Mouse (Mus musculus): Measurements from ENCODE around the gene Glrx. TPM values are rescaled to one million over a fixed set of nuclear protein-coding genes. Genes with fewer than 3 reads are reported as not detected.
"Not testable (repeated sequence)": the region's sequence is repeated elsewhere in the genome, so short reads cannot be mapped to it uniquely, and the experiment has no call there.

Glrx gene
- total RNA-seq (2017): 64.0 and 76.2 TPM in 2 replicates

- peak; percentile 91 for ATAC-seq (replicated peaks in 1 of 2; ENCODE audit: insufficient read depth in 1 of 2, low FRiP score in 2 of 2, low TSS enrichment in 1 of 2, low read depth in 1 of 2, poor library complexity in 2 of 2, severe bottlenecking in 2 of 2)
Observed at GRCm38 (mm10) chr13:75839719-75840481, at the start of gene Glrx. Gene Glrx (plus strand): TSS chr13:75839868.

- 0 out of 4 replicates have a peak, but pooled peaks have one; percentile 15 to 20 for ATAC-seq (replicated peaks in 1 of 2; ENCODE audit: insufficient read depth in 1 of 2, low FRiP score in 2 of 2, low TSS enrichment in 1 of 2, low read depth in 1 of 2, poor library complexity in 2 of 2, severe bottlenecking in 2 of 2)
Observed at GRCm38 (mm10) chr13:75790550-75791205, 49.0 kb upstream of the Glrx start.

- ATAC-seq (replicated peaks in 1 of 2; ENCODE audit: insufficient read depth in 1 of 2, low FRiP score in 2 of 2, low TSS enrichment in 1 of 2, low read depth in 1 of 2, poor library complexity in 2 of 2, severe bottlenecking in 2 of 2): peak; percentile 2 to 9; a peak in 1 of 4 replicates
Observed at GRCm38 (mm10) chr13:75793863-75794629, 45.6 kb upstream of the Glrx start.

GRCm38 (mm10) chr13:75797369-75798141 is 42.1 kb upstream of the Glrx start:
- peak; percentile 91 to 94 for ATAC-seq (replicated peaks in 1 of 2; ENCODE audit: insufficient read depth in 1 of 2, low FRiP score in 2 of 2, low TSS enrichment in 1 of 2, low read depth in 1 of 2, poor library complexity in 2 of 2, severe bottlenecking in 2 of 2)

- ATAC-seq (replicated peaks in 1 of 2; ENCODE audit: insufficient read depth in 1 of 2, low FRiP score in 2 of 2, low TSS enrichment in 1 of 2, low read depth in 1 of 2, poor library complexity in 2 of 2, severe bottlenecking in 2 of 2): peak; percentile 39 to 58; a peak in 3 of 4 replicates
Observed at GRCm38 (mm10) chr13:75798413-75799302, 41.0 kb upstream of the Glrx start.

- no peak for ATAC-seq (replicated peaks in 1 of 2; ENCODE audit: insufficient read depth in 1 of 2, low FRiP score in 2 of 2, low TSS enrichment in 1 of 2, low read depth in 1 of 2, poor library complexity in 2 of 2, severe bottlenecking in 2 of 2)
Observed at GRCm38 (mm10) chr13:75799421-75799820, 40.2 kb upstream of the Glrx start.

- ATAC-seq (replicated peaks in 1 of 2; ENCODE audit: insufficient read depth in 1 of 2, low FRiP score in 2 of 2, low TSS enrichment in 1 of 2, low read depth in 1 of 2, poor library complexity in 2 of 2, severe bottlenecking in 2 of 2): no peak
Observed at GRCm38 (mm10) chr13:75807969-75808368, 31.7 kb upstream of the Glrx start.

- peak; percentile 25 to 37; a peak in 2 of 4 replicates for ATAC-seq (replicated peaks in 1 of 2; ENCODE audit: insufficient read depth in 1 of 2, low FRiP score in 2 of 2, low TSS enrichment in 1 of 2, low read depth in 1 of 2, poor library complexity in 2 of 2, severe bottlenecking in 2 of 2)
Observed at GRCm38 (mm10) chr13:75809957-75810356, 29.7 kb upstream of the Glrx start.

- peak; percentile 91 to 96 for ATAC-seq (replicated peaks in 1 of 2; ENCODE audit: insufficient read depth in 1 of 2, low FRiP score in 2 of 2, low TSS enrichment in 1 of 2, low read depth in 1 of 2, poor library complexity in 2 of 2, severe bottlenecking in 2 of 2)
Observed at GRCm38 (mm10) chr13:75817183-75817582, 22.5 kb upstream of the Glrx start.

- no peak for ATAC-seq (replicated peaks in 1 of 2; ENCODE audit: insufficient read depth in 1 of 2, low FRiP score in 2 of 2, low TSS enrichment in 1 of 2, low read depth in 1 of 2, poor library complexity in 2 of 2, severe bottlenecking in 2 of 2)
Observed at GRCm38 (mm10) chr13:75818486-75818885, 21.2 kb upstream of the Glrx start.

- ATAC-seq (replicated peaks in 1 of 2; ENCODE audit: insufficient read depth in 1 of 2, low FRiP score in 2 of 2, low TSS enrichment in 1 of 2, low read depth in 1 of 2, poor library complexity in 2 of 2, severe bottlenecking in 2 of 2): no peak
Observed at GRCm38 (mm10) chr13:75818945-75819706, 20.5 kb upstream of the Glrx start.

GRCm38 (mm10) chr13:75819898-75820297 is 19.8 kb upstream of the Glrx start:
- peak; percentile 15 to 22; a peak in 1 of 4 replicates for ATAC-seq (replicated peaks in 1 of 2; ENCODE audit: insufficient read depth in 1 of 2, low FRiP score in 2 of 2, low TSS enrichment in 1 of 2, low read depth in 1 of 2, poor library complexity in 2 of 2, severe bottlenecking in 2 of 2)

- ATAC-seq (replicated peaks in 1 of 2; ENCODE audit: insufficient read depth in 1 of 2, low FRiP score in 2 of 2, low TSS enrichment in 1 of 2, low read depth in 1 of 2, poor library complexity in 2 of 2, severe bottlenecking in 2 of 2): not testable (repeated sequence)
Observed at GRCm38 (mm10) chr13:75822366-75822765, 17.3 kb upstream of the Glrx start.

GRCm38 (mm10) chr13:75823201-75823600 is 16.5 kb upstream of the Glrx start:
- ATAC-seq (replicated peaks in 1 of 2; ENCODE audit: insufficient read depth in 1 of 2, low FRiP score in 2 of 2, low TSS enrichment in 1 of 2, low read depth in 1 of 2, poor library complexity in 2 of 2, severe bottlenecking in 2 of 2): 0 out of 4 replicates have a peak, but pooled peaks of 1 of the 2 experiments have one; percentile 19

GRCm38 (mm10) chr13:75824611-75825319 is 14.9 kb upstream of the Glrx start:
- peak; percentile 53 to 82 for ATAC-seq (replicated peaks in 1 of 2; ENCODE audit: insufficient read depth in 1 of 2, low FRiP score in 2 of 2, low TSS enrichment in 1 of 2, low read depth in 1 of 2, poor library complexity in 2 of 2, severe bottlenecking in 2 of 2)
